In genomic region chr13:115219701-115220100, GRCm38 (mm10) we compare ENCODE assay signal across 23 mouse cellular contexts.
DNase-seq lines count a peak whose midpoint lies in the region; ATAC-seq and TF ChIP-seq lines count a peak whose summit lies in the region.
"Had no signal": no experiment of that assay in that cellular context is flagged by ENCODE, and none has a peak within 500 bp of the region (broad histone marks: within the 10 kb centered on the region; RNA-seq: fewer than 3 reads in every experiment).

No protein-coding gene starts in this region.

- no peak overlapping the region for H3K4me2 ChIP-seq in intestine, postnatal 0 days (replicated peaks; ENCODE audit: low read depth)
- H3K4me2 ChIP-seq in intestine, embryonic 16.5 days (ENCODE audit: low read depth, low read length), result no peak overlapping the region
- H3K4me2 ChIP-seq in liver, postnatal 0 days (ENCODE audit: low read depth, low read length), result no peak overlapping the region
- no peak overlapping the region for H3K4me2 ChIP-seq in CH12.LX (ENCODE audit: insufficient read depth, low read depth, poor library complexity, severe bottlenecking)
- H3K4me2 ChIP-seq: hindbrain, embryonic 13.5 days; liver, embryonic 11.5 days; stomach, embryonic 15.5 days had no signal

- no peaks in the 10 kb centered on the region for H3K9me3 ChIP-seq in intestine, postnatal 0 days (ENCODE audit: control insufficient read depth)
- no peaks in the 10 kb centered on the region for H3K9me3 ChIP-seq in intestine, embryonic 16.5 days (ENCODE audit: control insufficient read depth, low read length)
- no peaks in the 10 kb centered on the region for H3K9me3 ChIP-seq in liver, postnatal 0 days (ENCODE audit: low read length)
- no peaks in the 10 kb centered on the region for H3K9me3 ChIP-seq in CH12.LX (replicated peaks; ENCODE audit: low read length)
- H3K9me3 ChIP-seq: heart, embryonic 12.5 days; hindbrain, embryonic 13.5 days; limb, embryonic 10.5 days; stomach, embryonic 15.5 days had no signal

- no peaks in the 10 kb centered on the region for H3K27me3 ChIP-seq in intestine, postnatal 0 days (replicated peaks; ENCODE audit: control insufficient read depth, insufficient read depth, low read length)
- H3K27me3 ChIP-seq in intestine, embryonic 16.5 days (replicated peaks; ENCODE audit: control insufficient read depth, insufficient read depth, low read length), result no peaks in the 10 kb centered on the region
- no peaks in the 10 kb centered on the region for H3K27me3 ChIP-seq in liver, postnatal 0 days (ENCODE audit: insufficient read depth, low read length)
- no peaks in the 10 kb centered on the region for H3K27me3 ChIP-seq in CH12.LX (replicated peaks)
- H3K27me3 ChIP-seq: heart, embryonic 12.5 days; hindbrain, embryonic 13.5 days; stomach, embryonic 15.5 days had no signal

- dilution Hi-C loops in CH12.LX (cut with MboI; ENCODE audit: extremely low pct_ligation_motif_present, extremely low pct_unique_long_range_greater_than_20kb, low sequenced_read_pairs), result no loop called here

- TF ChIP-seq CTCF in intestine, postnatal 0 days (IDR thresholded peaks at IDR 0.05; ENCODE audit: low read depth), result peak; percentile 29
- TF ChIP-seq CTCF in liver, postnatal 0 days (IDR thresholded peaks at IDR 0.05; ENCODE audit: low read depth), result 0 out of 2 replicates have a peak, but pooled peaks have one; percentile 16
- peak in 1 of 2 experiments; percentile 30; a peak in 2 of 4 replicates for TF ChIP-seq CTCF in CH12.LX (conservative IDR thresholded peaks at IDR 0.05 in 1 of 2, IDR thresholded peaks at IDR 0.05 in 1 of 2; ENCODE audit: low read depth in 2 of 2, low read length in 2 of 2)

- H3K36me3 ChIP-seq in intestine, postnatal 0 days (ENCODE audit: control insufficient read depth, insufficient read depth), result no peaks in the 10 kb centered on the region
- no peaks in the 10 kb centered on the region for H3K36me3 ChIP-seq in intestine, embryonic 16.5 days (ENCODE audit: control insufficient read depth, insufficient read depth, low read length)
- no peaks in the 10 kb centered on the region for H3K36me3 ChIP-seq in liver, postnatal 0 days (replicated peaks; ENCODE audit: insufficient read depth, low read length)
- no peaks in the 10 kb centered on the region for H3K36me3 ChIP-seq in CH12.LX (replicated peaks in 1 of 2; ENCODE audit: control insufficient read depth in 1 of 2, insufficient read depth in 1 of 2, low read length in 1 of 2)
- H3K36me3 ChIP-seq: heart, embryonic 12.5 days; hindbrain, embryonic 13.5 days; limb, embryonic 10.5 days; stomach, embryonic 15.5 days had no signal

- no peak for TF ChIP-seq POLR2A in CH12.LX (IDR thresholded peaks at IDR 0.05; ENCODE audit: low read depth, low read length)

- no peak for DNase-seq in liver, postnatal 0 days
- DNase-seq in liver (no peak), CH12.LX (ENCODE audit: extremely low read depth) (no peak), adipocyte (ENCODE audit: low spot score) (peak; percentile 6)
- no peak for DNase-seq in right cerebral cortex, postnatal 14 days
- DNase-seq: adrenal gland, adult 2 months; cerebellum, adult 11 months; cerebellum, postnatal 14 days; heart, postnatal 14 days; kidney, postnatal 36 days; right cerebral cortex, postnatal 4 days; thymus, adult 18-20 months; thymus, postnatal 4 days had no signal

- in situ Hi-C loops in CH12.LX (cut with MboI; ENCODE audit: low pct_ligation_motif_present, low pct_unique_long_range_greater_than_20kb, low sequenced_read_pairs), result no loop called here

- no peak overlapping the region for H3K27ac ChIP-seq in intestine, postnatal 0 days (ENCODE audit: low read depth, low read length)
- H3K27ac ChIP-seq in intestine, embryonic 16.5 days (ENCODE audit: low read length), result no peak overlapping the region
- no peak overlapping the region for H3K27ac ChIP-seq in liver, postnatal 0 days (ENCODE audit: low read depth)
- H3K27ac ChIP-seq in CH12.LX (ENCODE audit: insufficient read depth, low read depth), result no peak overlapping the region
- H3K27ac ChIP-seq: hindbrain, embryonic 13.5 days; limb, embryonic 10.5 days; macrophage; stomach, embryonic 15.5 days had no signal

- H3K4me3 ChIP-seq in intestine, postnatal 0 days (ENCODE audit: low read depth, low read length), result no peak overlapping the region
- no peak overlapping the region for H3K4me3 ChIP-seq in intestine, embryonic 16.5 days (ENCODE audit: low read length)
- no peak overlapping the region for H3K4me3 ChIP-seq in liver, postnatal 0 days (ENCODE audit: low read depth, low read length)
- no peak overlapping the region for H3K4me3 ChIP-seq in CH12.LX (replicated peaks in 1 of 3; ENCODE audit: low read depth in 2 of 3, low read length in 2 of 3, poor library complexity in 1 of 3)
- H3K4me3 ChIP-seq: heart, embryonic 12.5 days; hindbrain, embryonic 13.5 days; limb, embryonic 10.5 days; stomach, embryonic 15.5 days had no signal

- TF ChIP-seq EP300 in liver, postnatal 0 days (IDR thresholded peaks at IDR 0.05; ENCODE audit: low read depth), result no peak
- TF ChIP-seq EP300 in CH12.LX (IDR thresholded peaks at IDR 0.05; ENCODE audit: low read length), result no peak

- 20% methylated on average over 2 of the region's 2 CpGs for WGBS in intestine, postnatal 0 days
- WGBS in intestine, embryonic 16.5 days, result 46% methylated on average over 2 of the region's 2 CpGs
- 40% methylated on average over 2 of the region's 2 CpGs for WGBS in liver, postnatal 0 days (ENCODE audit: insufficient replicate concordance)

- H3K4me1 ChIP-seq in intestine, postnatal 0 days (replicated peaks; ENCODE audit: control insufficient read depth, insufficient read depth, low read length), result no peaks in the 10 kb centered on the region
- H3K4me1 ChIP-seq in intestine, embryonic 16.5 days (ENCODE audit: control insufficient read depth, insufficient read depth, low read length), result no peaks in the 10 kb centered on the region
- no peaks in the 10 kb centered on the region for H3K4me1 ChIP-seq in liver, postnatal 0 days (ENCODE audit: insufficient read depth)
- no peaks in the 10 kb centered on the region for H3K4me1 ChIP-seq in CH12.LX (ENCODE audit: control insufficient read depth in 1 of 2, insufficient read depth in 2 of 2)
- H3K4me1 ChIP-seq: hindbrain, embryonic 13.5 days; stomach, embryonic 15.5 days had no signal

- no peak overlapping the region for H3K9ac ChIP-seq in intestine, postnatal 0 days (ENCODE audit: low read depth, low read length)
- H3K9ac ChIP-seq in intestine, embryonic 16.5 days (ENCODE audit: low read depth, low read length), result no peak overlapping the region
- H3K9ac ChIP-seq in liver, postnatal 0 days (replicated peaks), result no peak overlapping the region
- no peak overlapping the region for H3K9ac ChIP-seq in CH12.LX (ENCODE audit: insufficient read depth, low read depth)
- H3K9ac ChIP-seq: heart, embryonic 12.5 days; hindbrain, embryonic 13.5 days; stomach, embryonic 15.5 days had no signal

- H3K79me2 ChIP-seq in CH12.LX (replicated peaks; ENCODE audit: control insufficient read depth, extremely low read depth, insufficient read depth, poor library complexity, severe bottlenecking), result no peaks in the 10 kb centered on the region

- TF ChIP-seq RAD21 in CH12.LX (IDR thresholded peaks at IDR 0.05; ENCODE audit: low read depth, low read length), result peak; percentile 31

- no peak for ATAC-seq in intestine, postnatal 0 days
- ATAC-seq in intestine, embryonic 16.5 days, result no peak
- no peak for ATAC-seq in liver, postnatal 0 days
- ATAC-seq: inflammation-experienced regulatory T-cells, adult 6 months; midbrain, embryonic 16.5 days had no signal

TF ChIP-seq in CH12.LX, 34 proteins besides CTCF, POLR2A, EP300 and RAD21:
- TF ChIP-seq SMC3 (IDR thresholded peaks at IDR 0.05; ENCODE audit: low read depth, low read length) (peak; percentile 20; the same call in 1 of the 2 replicates), USF1 (IDR thresholded peaks at IDR 0.05; ENCODE audit: low read depth, low read length) (no peak)
